Mouse (Mus musculus): ENCODE measurements around the gene Aqp6. TPM values are rescaled to one million over a fixed set of nuclear protein-coding genes. Genes with fewer than 3 reads are reported as not detected.

The Aqp6 gene
- total and polyA plus RNA-seq, 3 experiments = not detected

GRCm38 (mm10) chr15:99586525-99586924, 14.7 kb upstream of the Aqp6 start:
- Histone ChIP-seq H3K4me1 (ENCODE audit: insufficient read depth, low read depth, low read length) (no peaks in the 10 kb centered on the region), H3K36me3 (replicated peaks) (no peaks in the 10 kb centered on the region), H3K27me3 (ENCODE audit: insufficient read depth, low read length) (peaks cover 43% of the 10 kb centered on the region), H3K9me3 (replicated peaks) (peaks cover 7% of the 10 kb centered on the region; the same call in 1 of the 2 replicates), H3K4me3 (ENCODE audit: low read depth, low read length) (no peak overlapping the region)
- TF ChIP-seq POLR2AphosphoS5 (IDR thresholded peaks at IDR 0.05; ENCODE audit: insufficient replicate concordance, low read depth, low read length) (no peak), GATA1 (IDR thresholded peaks at IDR 0.05; ENCODE audit: borderline replicate concordance, low read length) (no peak), TAL1 (conservative IDR thresholded peaks at IDR 0.05; ENCODE audit: low read depth, low read length) (no peak), CTCF (IDR thresholded peaks at IDR 0.05; ENCODE audit: low read depth, low read length) (no peak), GATA2 (IDR thresholded peaks at IDR 0.05; ENCODE audit: borderline replicate concordance, low read depth, low read length) (no peak)
- no peak for ATAC-seq (ENCODE audit: extremely low read depth, insufficient number of reproducible peaks, low FRiP score, poor library complexity, severe bottlenecking)
- DNase-seq (ENCODE audit: low spot score) = no peak

DNA sequence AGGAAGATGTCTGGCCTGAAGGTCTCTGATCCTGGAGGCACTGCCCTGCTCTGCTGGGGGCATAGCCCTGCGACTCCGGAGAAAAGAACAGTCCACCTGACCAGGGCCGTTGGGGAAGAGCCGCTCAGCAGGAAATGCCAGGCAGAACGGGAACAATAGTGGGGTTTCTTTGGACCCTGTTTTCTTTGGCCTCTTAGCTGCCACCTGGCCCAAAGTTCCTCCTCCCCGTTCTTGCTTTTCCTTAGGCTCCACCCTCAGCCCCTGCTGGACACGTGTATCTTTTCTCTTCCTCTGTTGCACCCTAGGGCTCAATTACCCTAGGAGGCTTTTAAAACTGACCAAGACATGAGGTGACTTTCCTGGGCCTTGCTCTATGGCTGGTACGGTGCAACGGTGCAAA, 12.0 kb upstream of the Aqp6 start:
- peaks cover under 1% of the 10 kb centered on the region; the same call in 1 of the 2 replicates for H3K9me3 ChIP-seq (replicated peaks)
- no peak for ATAC-seq (ENCODE audit: extremely low read depth, insufficient number of reproducible peaks, low FRiP score, poor library complexity, severe bottlenecking)
- H3K4me3 ChIP-seq (ENCODE audit: low read depth, low read length) = no peak overlapping the region
- no peak for DNase-seq (ENCODE audit: low spot score)
- H3K27me3 ChIP-seq (ENCODE audit: insufficient read depth, low read length) = peaks cover 45% of the 10 kb centered on the region
- TF ChIP-seq TAL1 (conservative IDR thresholded peaks at IDR 0.05; ENCODE audit: low read depth, low read length) (no peak), GATA1 (IDR thresholded peaks at IDR 0.05; ENCODE audit: borderline replicate concordance, low read length) (no peak), GATA2 (IDR thresholded peaks at IDR 0.05; ENCODE audit: borderline replicate concordance, low read depth, low read length) (no peak), CTCF (IDR thresholded peaks at IDR 0.05; ENCODE audit: low read depth, low read length) (no peak), POLR2AphosphoS5 (IDR thresholded peaks at IDR 0.05; ENCODE audit: insufficient replicate concordance, low read depth, low read length) (no peak)
- no peaks in the 10 kb centered on the region for H3K4me1 ChIP-seq (ENCODE audit: insufficient read depth, low read depth, low read length)
- no peaks in the 10 kb centered on the region for H3K36me3 ChIP-seq (replicated peaks)

DNA sequence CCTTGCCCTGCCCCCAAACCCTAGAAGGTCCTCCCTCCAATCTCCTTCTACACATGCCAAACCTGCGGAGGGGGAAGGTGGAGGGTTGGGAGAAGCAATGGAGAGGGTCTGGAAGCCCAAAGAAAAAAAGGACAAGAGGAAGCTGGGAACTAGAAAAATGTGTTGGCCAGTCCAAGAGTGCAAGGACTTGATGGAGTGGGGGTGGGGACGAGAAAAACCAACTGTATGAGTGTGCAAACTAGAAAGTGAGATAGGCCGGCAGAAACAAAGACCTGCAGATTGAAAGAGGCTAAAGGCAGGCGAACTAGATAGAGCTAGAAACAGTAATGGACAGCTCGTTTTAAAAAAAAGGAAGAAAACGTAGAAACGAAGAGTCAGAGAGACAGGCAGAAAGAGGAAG, 11.5 kb upstream of the Aqp6 start:
- DNase-seq (ENCODE audit: low spot score) (no peak), ATAC-seq (ENCODE audit: extremely low read depth, insufficient number of reproducible peaks, low FRiP score, poor library complexity, severe bottlenecking) (no peak)
- Histone ChIP-seq H3K9me3 (replicated peaks) (no peaks in the 10 kb centered on the region), H3K4me1 (ENCODE audit: insufficient read depth, low read depth, low read length) (no peaks in the 10 kb centered on the region), H3K4me3 (ENCODE audit: low read depth, low read length) (no peak overlapping the region), H3K27me3 (ENCODE audit: insufficient read depth, low read length) (peaks cover 46% of the 10 kb centered on the region), H3K36me3 (replicated peaks) (no peaks in the 10 kb centered on the region)
- no peak for TF ChIP-seq POLR2AphosphoS5 (IDR thresholded peaks at IDR 0.05; ENCODE audit: insufficient replicate concordance, low read depth, low read length)
- TF ChIP-seq CTCF (IDR thresholded peaks at IDR 0.05; ENCODE audit: low read depth, low read length) = no peak
- no peak for TF ChIP-seq TAL1 (conservative IDR thresholded peaks at IDR 0.05; ENCODE audit: low read depth, low read length)
- TF ChIP-seq GATA1 (IDR thresholded peaks at IDR 0.05; ENCODE audit: borderline replicate concordance, low read length) = no peak
- TF ChIP-seq GATA2 (IDR thresholded peaks at IDR 0.05; ENCODE audit: borderline replicate concordance, low read depth, low read length) = no peak

- DNase-seq (ENCODE audit: low spot score) = no peak
- Histone ChIP-seq H3K27me3 (ENCODE audit: insufficient read depth, low read length) (peaks cover 40% of the 10 kb centered on the region), H3K9me3 (replicated peaks) (no peaks in the 10 kb centered on the region), H3K36me3 (replicated peaks) (no peaks in the 10 kb centered on the region), H3K4me1 (ENCODE audit: insufficient read depth, low read depth, low read length) (no peaks in the 10 kb centered on the region), H3K4me3 (ENCODE audit: low read depth, low read length) (no peak within 1 kb of the TSS)
- TF ChIP-seq CTCF (IDR thresholded peaks at IDR 0.05; ENCODE audit: low read depth, low read length) = no peak
- TF ChIP-seq GATA1 (IDR thresholded peaks at IDR 0.05; ENCODE audit: borderline replicate concordance, low read length) = no peak
- no peak for TF ChIP-seq TAL1 (conservative IDR thresholded peaks at IDR 0.05; ENCODE audit: low read depth, low read length)
- ATAC-seq (ENCODE audit: extremely low read depth, insufficient number of reproducible peaks, low FRiP score, poor library complexity, severe bottlenecking) = no peak
These were observed 10.6 kb upstream of the Aqp6 start, which contains the start of gene Aqp5 for GRCm38 (mm10) chr15:99590429-99591084. Aqp5 (plus strand) TSS chr15:99590782.

DNA sequence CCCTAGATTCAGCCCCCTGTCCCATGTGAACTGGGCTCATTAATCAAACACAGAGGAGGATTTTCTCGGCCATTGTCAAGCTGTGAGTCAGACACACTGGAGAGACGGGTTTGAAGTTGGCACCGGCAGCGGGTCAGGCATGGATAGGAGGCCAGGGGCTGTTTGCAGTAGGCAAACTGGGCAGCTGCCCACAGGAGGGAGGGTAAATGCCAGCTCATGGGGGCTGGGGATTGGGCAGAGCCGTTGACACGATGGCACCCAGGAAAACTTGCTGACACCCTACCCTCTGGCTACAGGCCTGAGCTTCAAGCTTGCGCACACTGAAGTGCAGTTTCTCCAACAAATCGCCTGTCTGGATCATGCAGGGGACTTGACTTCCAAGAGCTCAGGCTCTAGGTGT, 9.0 kb upstream of the Aqp6 start:
- ATAC-seq (ENCODE audit: extremely low read depth, insufficient number of reproducible peaks, low FRiP score, poor library complexity, severe bottlenecking) (no peak), DNase-seq (ENCODE audit: low spot score) (no peak)
- no peak for TF ChIP-seq GATA1 (IDR thresholded peaks at IDR 0.05; ENCODE audit: borderline replicate concordance, low read length)
- no peak for TF ChIP-seq GATA2 (IDR thresholded peaks at IDR 0.05; ENCODE audit: borderline replicate concordance, low read depth, low read length)
- TF ChIP-seq CTCF (IDR thresholded peaks at IDR 0.05; ENCODE audit: low read depth, low read length) = no peak
- no peak for TF ChIP-seq POLR2AphosphoS5 (IDR thresholded peaks at IDR 0.05; ENCODE audit: insufficient replicate concordance, low read depth, low read length)
- TF ChIP-seq TAL1 (conservative IDR thresholded peaks at IDR 0.05; ENCODE audit: low read depth, low read length) = no peak
- H3K27me3 ChIP-seq (ENCODE audit: insufficient read depth, low read length) = peaks cover 38% of the 10 kb centered on the region
- no peak overlapping the region for H3K4me3 ChIP-seq (ENCODE audit: low read depth, low read length)
- peaks cover 5% of the 10 kb centered on the region; the same call in 1 of the 2 replicates for H3K4me1 ChIP-seq (ENCODE audit: insufficient read depth, low read depth, low read length)
- no peaks in the 10 kb centered on the region for H3K36me3 ChIP-seq (replicated peaks)
- no peaks in the 10 kb centered on the region for H3K9me3 ChIP-seq (replicated peaks)

DNA sequence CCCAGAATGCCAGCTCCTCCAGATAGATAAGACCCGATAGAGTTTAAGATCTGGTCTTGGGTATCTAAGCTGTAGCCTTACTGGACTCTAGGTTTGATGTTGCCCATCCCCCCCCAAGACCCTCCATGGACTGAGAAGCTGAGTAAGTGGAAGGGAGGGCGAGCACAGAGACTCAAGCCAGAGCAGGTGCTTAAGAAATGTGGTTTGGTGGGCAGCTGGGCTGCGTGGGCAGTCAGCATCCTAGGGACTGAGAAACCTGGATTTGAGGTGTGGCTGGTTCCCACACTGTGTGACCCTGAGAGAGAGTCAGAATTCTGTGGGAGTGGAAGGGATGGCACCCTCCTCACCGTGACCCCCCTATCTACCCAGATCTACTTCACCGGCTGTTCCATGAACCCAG, 8.3 kb upstream of the Aqp6 start:
- Histone ChIP-seq H3K27me3 (ENCODE audit: insufficient read depth, low read length) (peaks cover 44% of the 10 kb centered on the region), H3K36me3 (replicated peaks) (no peaks in the 10 kb centered on the region), H3K9me3 (replicated peaks) (no peaks in the 10 kb centered on the region), H3K4me3 (ENCODE audit: low read depth, low read length) (no peak overlapping the region), H3K4me1 (ENCODE audit: insufficient read depth, low read depth, low read length) (peaks cover 5% of the 10 kb centered on the region; the same call in 1 of the 2 replicates)
- no peak for ATAC-seq (ENCODE audit: extremely low read depth, insufficient number of reproducible peaks, low FRiP score, poor library complexity, severe bottlenecking)
- no peak for DNase-seq (ENCODE audit: low spot score)
- no peak for TF ChIP-seq GATA1 (IDR thresholded peaks at IDR 0.05; ENCODE audit: borderline replicate concordance, low read length)
- TF ChIP-seq TAL1 (conservative IDR thresholded peaks at IDR 0.05; ENCODE audit: low read depth, low read length) = no peak
- TF ChIP-seq CTCF (IDR thresholded peaks at IDR 0.05; ENCODE audit: low read depth, low read length) = no peak
- TF ChIP-seq GATA2 (IDR thresholded peaks at IDR 0.05; ENCODE audit: borderline replicate concordance, low read depth, low read length) = no peak
- no peak for TF ChIP-seq POLR2AphosphoS5 (IDR thresholded peaks at IDR 0.05; ENCODE audit: insufficient replicate concordance, low read depth, low read length)

All from G1E (cell line).